Mouse (Mus musculus) brain, embryonic 14.5 days (tissue): ENCODE data around the gene Cd27.

Experiments used
- CTCF ChIP-seq: fragments of 200-500 bp; IDR thresholded peaks from 2 replicates; pipeline ENCODE4 v1.5.1; 2012; ENCODE audit warnings: inconsistent platforms, mild to moderate bottlenecking, moderate library complexity, borderline replicate concordance; ENCODE audit not compliant: insufficient read depth, insufficient read length; ENCODE audit errors: extremely low read depth
- POLR2A ChIP-seq: fragments of 200-500 bp; IDR thresholded peaks from 2 replicates; pipeline ENCODE4 v1.6.1; 2012; ENCODE audit warnings: mild to moderate bottlenecking, inconsistent platforms, borderline replicate concordance; ENCODE audit not compliant: poor library complexity, insufficient read depth, insufficient read length, severe bottlenecking; ENCODE audit errors: extremely low read depth

- TF ChIP-seq POLR2A (no peak), CTCF (no peak)
These were observed 40.5 kb downstream of the Cd27 start for GRCm38 (mm10) chr6:125196301-125196700.
